Mouse (Mus musculus): ENCODE data around the gene Ebi3.
A peak's percentile ranks its signal among the peaks of the same experiment; 100 is the strongest.

Ebi3 gene

GRCm38 (mm10) chr17:55958918-55959728 lies 6.7 kb downstream of the Ebi3 start, which contains the start of gene Yju2:
Gene Yju2, plus strand, starts transcription at chr17:55959099.
- DNase-seq (ENCODE audit: low spot score in 2 of 2) = peak; percentile 90 to 96

GRCm38 (mm10) chr17:55959946-55960740 lies 7.7 kb downstream of the Ebi3 start:
- DNase-seq (ENCODE audit: low spot score in 2 of 2) = no peak

- no peak for DNase-seq (ENCODE audit: low spot score in 2 of 2)
Observed at GRCm38 (mm10) chr17:55960791-55961190, 8.4 kb downstream of the Ebi3 start.

GRCm38 (mm10) chr17:55961631-55962030 lies 9.2 kb downstream of the Ebi3 start:
- DNase-seq (ENCODE audit: low spot score in 2 of 2) = no peak

GRCm38 (mm10) chr17:55963171-55963570 lies 10.7 kb downstream of the Ebi3 start:
- no peak for DNase-seq (ENCODE audit: low spot score in 2 of 2)

- no peak for DNase-seq (ENCODE audit: low spot score in 2 of 2)
Observed at GRCm38 (mm10) chr17:55964496-55964895, 12.1 kb downstream of the Ebi3 start.

- DNase-seq (ENCODE audit: low spot score in 2 of 2) = no peak
Observed at GRCm38 (mm10) chr17:55964996-55965395, 12.6 kb downstream of the Ebi3 start.

GRCm38 (mm10) chr17:55967186-55967585 lies 14.7 kb downstream of the Ebi3 start:
- DNase-seq (ENCODE audit: low spot score in 2 of 2) = no peak

- DNase-seq (ENCODE audit: low spot score in 2 of 2) = no peak
Observed at GRCm38 (mm10) chr17:55968210-55968609, 15.8 kb downstream of the Ebi3 start.

- DNase-seq (ENCODE audit: low spot score in 2 of 2) = no peak
Observed at GRCm38 (mm10) chr17:55969560-55969959, 17.1 kb downstream of the Ebi3 start.

- no peak for DNase-seq (ENCODE audit: low spot score in 2 of 2)
Observed at GRCm38 (mm10) chr17:55969966-55970891, 17.8 kb downstream of the Ebi3 start, which contains the start of gene Shd. Gene Shd, plus strand, starts transcription at chr17:55970467.

GRCm38 (mm10) chr17:55971453-55971852 lies 19.0 kb downstream of the Ebi3 start:
- DNase-seq (ENCODE audit: low spot score in 2 of 2) = no peak

- peak in 1 of 2 experiments; percentile 73 for DNase-seq (ENCODE audit: low spot score in 2 of 2)
Observed at GRCm38 (mm10) chr17:55976255-55976862, 23.9 kb downstream of the Ebi3 start.

GRCm38 (mm10) chr17:55977301-55977700 lies 24.9 kb downstream of the Ebi3 start:
- DNase-seq (ENCODE audit: low spot score in 2 of 2) = no peak

- peak; percentile 46 to 85 for DNase-seq (ENCODE audit: low spot score in 2 of 2)
Observed at GRCm38 (mm10) chr17:55986030-55986961, 33.9 kb downstream of the Ebi3 start, which contains the start of gene Fsd1. Gene Fsd1, plus strand, starts transcription at chr17:55986509.

GRCm38 (mm10) chr17:55990278-55990898 lies 37.9 kb downstream of the Ebi3 start:
- DNase-seq (ENCODE audit: low spot score in 2 of 2) = no peak

- no peak for DNase-seq (ENCODE audit: low spot score in 2 of 2)
Observed at GRCm38 (mm10) chr17:55996007-55996406, 43.6 kb downstream of the Ebi3 start.

GRCm38 (mm10) chr17:55999794-56000499 lies 47.5 kb downstream of the Ebi3 start:
- DNase-seq (ENCODE audit: low spot score in 2 of 2) = no peak

GRCm38 (mm10) chr17:56003000-56003399 lies 50.6 kb downstream of the Ebi3 start:
- DNase-seq (ENCODE audit: low spot score in 2 of 2) = no peak

Data from left cerebral cortex, adult 9 months (tissue).